In the genomic region with DNA sequence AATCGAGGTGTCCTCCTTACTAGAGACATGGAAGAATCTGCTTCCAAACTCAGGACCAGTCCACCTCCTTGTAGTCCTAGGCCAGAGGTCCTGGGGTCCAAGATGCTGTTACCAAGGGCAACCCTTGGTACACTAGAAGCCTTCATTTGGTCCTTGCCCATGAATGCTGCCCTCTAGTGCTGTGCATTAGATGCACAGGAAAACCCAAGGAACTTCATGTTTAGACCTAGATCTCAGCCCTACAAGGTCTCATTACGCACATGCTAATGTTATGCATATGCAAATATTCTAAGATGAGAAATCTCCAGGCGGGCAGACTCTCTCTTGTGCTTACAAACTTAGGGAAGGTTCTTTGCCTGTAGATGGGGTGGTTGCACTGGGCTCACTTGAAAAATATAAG, we compare ENCODE assay signal across 18 mouse cellular contexts. TPM values are rescaled to one million over a fixed set of nuclear protein-coding genes. Genes with fewer than 3 reads are reported as not detected.
DNase-seq lines count a peak whose midpoint lies in the region; ATAC-seq and TF ChIP-seq lines count a peak whose summit lies in the region.
"Had no signal": no experiment of that assay in that cellular context is flagged by ENCODE, and none has a peak within 500 bp of the region (broad histone marks: within the 10 kb centered on the region; RNA-seq: fewer than 3 reads in every experiment).

No protein-coding gene starts in this region.

- 86% methylated on average over 3 of the region's 3 CpGs for WGBS in kidney, adult 2 months
- WGBS in midbrain, embryonic 11.5 days, result 72% methylated on average over 3 of the region's 3 CpGs
- 75% methylated on average over 3 of the region's 3 CpGs for WGBS in midbrain, embryonic 14.5 days

- H3K4me1 ChIP-seq in kidney, adult 2 months (ENCODE audit: control insufficient read depth, insufficient read depth, low read length), result 0 out of 2 replicates have a peak, but pooled peaks cover 2% of the 10 kb centered on the region
- H3K4me1 ChIP-seq in midbrain, embryonic 11.5 days (ENCODE audit: control insufficient read depth, insufficient read depth, low read length), result 0 out of 2 replicates have a peak, but pooled peaks cover 2% of the 10 kb centered on the region
- no peaks in the 10 kb centered on the region for H3K4me1 ChIP-seq in midbrain, embryonic 14.5 days (ENCODE audit: control insufficient read depth, insufficient read depth, low read length)

- TF ChIP-seq CTCF in kidney, adult 2 months (conservative IDR thresholded peaks at IDR 0.05; ENCODE audit: insufficient read depth, insufficient read length, low read depth, low read length), result peak; percentile 36; the same call in 1 of the 2 replicates

- H3K9me3 ChIP-seq in midbrain, embryonic 11.5 days (ENCODE audit: control insufficient read depth, low read length), result no peaks in the 10 kb centered on the region
- no peaks in the 10 kb centered on the region for H3K9me3 ChIP-seq in midbrain, embryonic 14.5 days (ENCODE audit: control insufficient read depth, low read length)
- H3K9me3 ChIP-seq: megakaryocyte, embryonic 14.5 days; stomach, embryonic 15.5 days had no signal

- no peak overlapping the region for H3K27ac ChIP-seq in kidney, adult 2 months (ENCODE audit: insufficient read depth, low read depth, low read length)
- H3K27ac ChIP-seq in midbrain, embryonic 11.5 days (ENCODE audit: low read depth, low read length), result no peak overlapping the region
- H3K27ac ChIP-seq in midbrain, embryonic 14.5 days (replicated peaks; ENCODE audit: low read depth, low read length), result no peak overlapping the region
- H3K27ac ChIP-seq: stomach, embryonic 15.5 days had no signal

- no peak overlapping the region for H3K9ac ChIP-seq in midbrain, embryonic 11.5 days (ENCODE audit: low read length)
- no peak overlapping the region for H3K9ac ChIP-seq in midbrain, embryonic 14.5 days (replicated peaks; ENCODE audit: low read length)
- H3K9ac ChIP-seq: stomach, embryonic 15.5 days had no signal

- H3K4me2 ChIP-seq in midbrain, embryonic 11.5 days, result no peak overlapping the region
- no peak overlapping the region for H3K4me2 ChIP-seq in midbrain, embryonic 14.5 days (ENCODE audit: low read length)
- H3K4me2 ChIP-seq: stomach, embryonic 15.5 days had no signal

- no peak overlapping the region for H3K4me3 ChIP-seq in kidney, adult 2 months (ENCODE audit: insufficient read depth, low read depth, low read length)
- H3K4me3 ChIP-seq in midbrain, embryonic 11.5 days (ENCODE audit: low read depth, low read length), result no peak overlapping the region
- no peak overlapping the region for H3K4me3 ChIP-seq in midbrain, embryonic 14.5 days (replicated peaks; ENCODE audit: low read depth, low read length)
- H3K4me3 ChIP-seq: erythroblast, embryonic 14.5 days; megakaryocyte, embryonic 14.5 days; stomach, embryonic 15.5 days had no signal

- H3K27me3 ChIP-seq in kidney, adult 2 months (replicated peaks; ENCODE audit: control insufficient read depth, insufficient read depth, low read length), result no peaks in the 10 kb centered on the region
- H3K27me3 ChIP-seq in midbrain, embryonic 11.5 days (ENCODE audit: control insufficient read depth, insufficient read depth, low read length), result no peaks in the 10 kb centered on the region
- H3K27me3 ChIP-seq in midbrain, embryonic 14.5 days (ENCODE audit: control insufficient read depth, insufficient read depth, low read length), result no peaks in the 10 kb centered on the region
- no peaks in the 10 kb centered on the region for H3K27me3 ChIP-seq in splenic B cell, adult 2 months (ENCODE audit: control insufficient read depth, insufficient read depth, low read length, poor library complexity, severe bottlenecking)
- H3K27me3 ChIP-seq: megakaryocyte, embryonic 14.5 days; stomach, embryonic 15.5 days had no signal

- DNase-seq in kidney, adult 2 months, result no peak
- DNase-seq in kidney, postnatal 25 days, result no peak
- DNase-seq in midbrain, embryonic 11.5 days (ENCODE audit: low spot score, missing footprints), result peak; percentile 75
- no peak for DNase-seq in midbrain, embryonic 14.5 days
- peak; percentile 22 for DNase-seq in R1 (ENCODE audit: low read depth, low spot score)
- DNase-seq in splenic B cell, adult 2 months (ENCODE audit: low read depth, low spot score), result peak; percentile 25
- no peak for DNase-seq in frontal cortex, postnatal 25 days (ENCODE audit: low spot score in 2 of 2)
- no peak for DNase-seq in thymus, postnatal 25 days
- DNase-seq: cerebellum, adult 18-20 months; heart, adult 11 months; thymus, postnatal 4 days had no signal

- no peak for TF ChIP-seq POLR2A in kidney, adult 2 months (IDR thresholded peaks at IDR 0.05; ENCODE audit: low read depth, low read length)

- no peaks in the 10 kb centered on the region for H3K36me3 ChIP-seq in kidney, adult 2 months (ENCODE audit: control insufficient read depth, insufficient read depth, low read length)
- H3K36me3 ChIP-seq in midbrain, embryonic 11.5 days (ENCODE audit: control insufficient read depth, insufficient read depth, low read length), result no peaks in the 10 kb centered on the region
- no peaks in the 10 kb centered on the region for H3K36me3 ChIP-seq in midbrain, embryonic 14.5 days (ENCODE audit: control insufficient read depth, insufficient read depth, low read length)
- H3K36me3 ChIP-seq in splenic B cell, adult 2 months (ENCODE audit: control insufficient read depth, insufficient read depth, low read length, poor library complexity, severe bottlenecking), result no peaks in the 10 kb centered on the region
- H3K36me3 ChIP-seq: stomach, embryonic 15.5 days had no signal

- ATAC-seq in midbrain, embryonic 11.5 days (ENCODE audit: low FRiP score), result no peak
- ATAC-seq in midbrain, embryonic 14.5 days (ENCODE audit: low FRiP score, low TSS enrichment), result no peak

RNA-seq across cellular contexts. Expression of gene Hip1, which starts 15.6 kb away (rescaled TPM):
- polyA plus RNA-seq in kidney, adult 2 months (2012; rRNA removed), result 14.1 and 16.6 TPM in 2 replicates
- polyA plus RNA-seq in midbrain, embryonic 11.5 days (2014; fragmentation: Nextera tagmentation; extraction: Ambion mirVana), result 44.4 and 49.4 TPM in 2 replicates
- polyA plus RNA-seq in midbrain, embryonic 14.5 days (2014; fragmentation: Nextera tagmentation; extraction: Ambion mirVana), result 28.3 and 42.0 TPM in 2 replicates
- polyA plus RNA-seq: erythroblast, embryonic 14.5 days had no signal

RNA-seq across cellular contexts. Expression of gene Ccl26, which starts 34.1 kb away (rescaled TPM):
- polyA plus RNA-seq in kidney, adult 2 months (2012; rRNA removed), result not detected in 2 replicates
- not detected in 2 replicates for polyA plus RNA-seq in midbrain, embryonic 11.5 days (2014; fragmentation: Nextera tagmentation; extraction: Ambion mirVana)
- not detected in 2 replicates for polyA plus RNA-seq in midbrain, embryonic 14.5 days (2014; fragmentation: Nextera tagmentation; extraction: Ambion mirVana)
- polyA plus RNA-seq: erythroblast, embryonic 14.5 days; kidney, embryonic 16.5 days; limb, embryonic 11.5 days; liver, embryonic 16.5 days; small intestine, adult 2 months; stomach, embryonic 15.5 days had no signal

RNA-seq across cellular contexts. Expression of gene Ccl24, which starts 43.5 kb away (rescaled TPM):
- 1.0 and 1.2 TPM in 2 replicates for polyA plus RNA-seq in kidney, adult 2 months (2012; rRNA removed)
- 3.3 and 3.5 TPM in 2 replicates for polyA plus RNA-seq in midbrain, embryonic 11.5 days (2014; fragmentation: Nextera tagmentation; extraction: Ambion mirVana)
- 4.1 TPM in 1 of 2 replicates, not detected in the other for polyA plus RNA-seq in midbrain, embryonic 14.5 days (2014; fragmentation: Nextera tagmentation; extraction: Ambion mirVana)

Comparison
In these comparisons a context has a peak if more than half of its experiments do, and no peak if none do; other contexts are left out.
1. DNase-seq: peak in midbrain, embryonic 11.5 days (single experiment), R1 (single experiment) and splenic B cell, adult 2 months (single experiment); none in kidney, adult 2 months (single experiment), kidney, postnatal 25 days (0 of 2), midbrain, embryonic 14.5 days (single experiment), frontal cortex, postnatal 25 days (0 of 2) and thymus, postnatal 25 days (single experiment).